Mouse (Mus musculus) stomach, embryonic 16.5 days (tissue): ENCODE measurements around the gene Pdzd3. TPM values are rescaled to one million over a fixed set of nuclear protein-coding genes. Genes with fewer than 3 reads are reported as not detected.
A peak's percentile ranks its signal among the peaks of the same experiment; 100 is the strongest.

ENCODE experiments used
- ATAC-seq: fragments of 200-750 bp; cut with Nextera tagmentation; 2 replicates; pipeline ENCODE4 v1.8.0; 2017; ENCODE audit warnings: moderate number of reproducible peaks, moderate TSS enrichment; ENCODE audit not compliant: insufficient read depth, low FRiP score
- H3K27ac ChIP-seq: fragments of 300-500 bp; sonication (generic); 2 replicates; pipeline ENCODE4 v1.5.1; 2014; ENCODE audit warnings: low read length
- H3K27me3 ChIP-seq: fragments of 300-500 bp; sonication (generic); 2 replicates; pipeline ENCODE4 v1.6.1; 2014; ENCODE audit warnings: low read length, control low read depth, mixed read lengths; ENCODE audit not compliant: control insufficient read depth, insufficient read depth
- H3K36me3 ChIP-seq: fragments of 300-500 bp; sonication (generic); 2 replicates; pipeline ENCODE4 v1.6.1; 2014; ENCODE audit warnings: low read length; ENCODE audit not compliant: control insufficient read depth, insufficient read depth
- H3K4me1 ChIP-seq: fragments of 300-500 bp; sonication (generic); 2 replicates; pipeline ENCODE4 v1.6.1; 2014; ENCODE audit warnings: low read length, control low read depth, mixed read lengths; ENCODE audit not compliant: control insufficient read depth, insufficient read depth
- H3K4me2 ChIP-seq: fragments of 300-500 bp; sonication (generic); 2 replicates; pipeline ENCODE4 v1.6.1; 2014; ENCODE audit warnings: low read depth, low read length, mixed read lengths
- H3K4me3 ChIP-seq: fragments of 300-500 bp; sonication (generic); replicated peaks from 2 replicates; pipeline ENCODE4 v1.5.1; 2014; ENCODE audit warnings: mild to moderate bottlenecking, low read length
- H3K9ac ChIP-seq: fragments of 300-500 bp; sonication (generic); 2 replicates; pipeline ENCODE4 v1.6.1; 2014; ENCODE audit warnings: low read length
- H3K9me3 ChIP-seq: fragments of 300-500 bp; sonication (generic); replicated peaks from 2 replicates; pipeline ENCODE4 v1.6.1; 2016; ENCODE audit warnings: low read length, control low read depth; ENCODE audit not compliant: control insufficient read depth
- WGBS: fragments of 180-500 bp; shearing (Covaris S2); extraction: QIAGEN DNeasy Blood & Tissue Kit; methylation state at CpG from one replicate; pipeline ENCODE4 v1.1.7; 2014; 5-methylcytosine and 5-hydroxymethylcytosine counted together
- polyA plus RNA-seq: library from polyadenylated mRNA; unstranded; fragments of >200 nt; fragmentation: Nextera tagmentation; extraction: Ambion mirVana; gene quantifications from 2 replicates; pipeline ENCODE4 v1.2.1, GENCODE M21; 2015

Pdzd3 gene
- polyA plus RNA-seq, 1 experiment from 2014 or later, result 2.4 TPM

- WGBS, result 78% methylated on average over 8 of the region's 8 CpGs
Observed at GRCm38 (mm10) chr9:44256213-44256612, 4.9 kb upstream of the Pdzd3 start.

GRCm38 (mm10) chr9:44255136-44255521, 3.9 kb upstream of the Pdzd3 start:
- Histone ChIP-seq H3K27me3 (no peaks in the 10 kb centered on the region), H3K4me1 (no peaks in the 10 kb centered on the region), H3K4me2 (no peak overlapping the region), H3K9ac (no peak overlapping the region), H3K36me3 (no peaks in the 10 kb centered on the region), H3K27ac (no peak overlapping the region), H3K9me3 (no peaks in the 10 kb centered on the region), H3K4me3 (no peak overlapping the region)
- WGBS, result 68% methylated on average over 6 of the region's 6 CpGs
- no peak for ATAC-seq

More at GRCm38 (mm10) chr9:44256213-44256612, 4.9 kb upstream of the Pdzd3 start:
- Histone ChIP-seq H3K4me1 (no peaks in the 10 kb centered on the region), H3K27me3 (no peaks in the 10 kb centered on the region), H3K4me3 (no peak overlapping the region), H3K4me2 (no peak overlapping the region), H3K36me3 (no peaks in the 10 kb centered on the region), H3K27ac (no peak overlapping the region), H3K9ac (no peak overlapping the region), H3K9me3 (no peaks in the 10 kb centered on the region)
- ATAC-seq, result no peak

GRCm38 (mm10) chr9:44254508-44255135, 3.4 kb upstream of the Pdzd3 start:
- Histone ChIP-seq H3K9me3 (no peaks in the 10 kb centered on the region), H3K9ac (no peak overlapping the region), H3K27ac (no peak overlapping the region), H3K27me3 (no peaks in the 10 kb centered on the region), H3K4me3 (no peak overlapping the region), H3K4me1 (no peaks in the 10 kb centered on the region), H3K36me3 (no peaks in the 10 kb centered on the region), H3K4me2 (no peak overlapping the region)
- no peak for ATAC-seq
- 19% methylated on average over 5 of the region's 5 CpGs for WGBS

- Histone ChIP-seq H3K27ac (no peak overlapping the region), H3K27me3 (no peaks in the 10 kb centered on the region), H3K9ac (no peak overlapping the region), H3K4me1 (no peaks in the 10 kb centered on the region), H3K4me2 (no peak overlapping the region), H3K36me3 (no peaks in the 10 kb centered on the region), H3K9me3 (no peaks in the 10 kb centered on the region), H3K4me3 (no peak overlapping the region)
- no peak for ATAC-seq
- 72% methylated on average over 6 of the region's 6 CpGs for WGBS
Observed at GRCm38 (mm10) chr9:44253441-44253840, 2.2 kb upstream of the Pdzd3 start.

DNA sequence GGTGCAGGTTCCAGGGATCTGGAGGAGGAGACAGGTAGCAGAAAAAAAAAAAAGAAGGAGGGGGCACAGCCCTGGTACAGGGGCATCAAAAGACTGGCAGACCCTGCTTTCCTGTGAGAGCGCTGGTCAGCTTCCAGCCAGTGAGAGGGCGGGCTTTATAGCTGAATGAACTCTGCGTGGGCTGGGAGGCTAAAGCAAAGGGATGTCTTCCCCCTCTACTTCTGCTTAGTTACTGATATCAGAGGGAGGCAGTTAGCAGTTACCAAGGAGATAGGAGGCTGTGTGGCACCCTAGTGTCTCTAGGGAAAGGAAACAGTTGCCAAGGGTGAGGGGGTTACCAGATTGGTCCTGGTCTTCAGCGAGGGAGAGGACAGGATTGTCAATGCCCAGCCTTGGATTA, 826 bp downstream of the Pdzd3 start:
- H3K9me3 ChIP-seq, result no peaks in the 10 kb centered on the region
- WGBS, result 63% methylated on average over 4 of the region's 4 CpGs
- no peak overlapping the region for H3K9ac ChIP-seq
- no peak overlapping the region for H3K27ac ChIP-seq
- no peak overlapping the region for H3K4me2 ChIP-seq
- H3K36me3 ChIP-seq, result no peaks in the 10 kb centered on the region
- H3K4me3 ChIP-seq, result no peak overlapping the region
- no peaks in the 10 kb centered on the region for H3K4me1 ChIP-seq
- ATAC-seq, result no peak
- H3K27me3 ChIP-seq, result no peaks in the 10 kb centered on the region

GRCm38 (mm10) chr9:44249181-44250146, 1.8 kb downstream of the Pdzd3 start:
- peak; percentile 81 for ATAC-seq
- Histone ChIP-seq H3K9me3 (no peaks in the 10 kb centered on the region), H3K36me3 (no peaks in the 10 kb centered on the region), H3K4me1 (no peaks in the 10 kb centered on the region), H3K27ac (no peak overlapping the region), H3K4me2 (peak overlapping the region; percentile 35; the same call in 1 of the 2 replicates), H3K4me3 (no peak overlapping the region), H3K27me3 (no peaks in the 10 kb centered on the region), H3K9ac (peak overlapping the region; percentile 54)
- 38% methylated on average over 26 of the region's 26 CpGs for WGBS

DNA sequence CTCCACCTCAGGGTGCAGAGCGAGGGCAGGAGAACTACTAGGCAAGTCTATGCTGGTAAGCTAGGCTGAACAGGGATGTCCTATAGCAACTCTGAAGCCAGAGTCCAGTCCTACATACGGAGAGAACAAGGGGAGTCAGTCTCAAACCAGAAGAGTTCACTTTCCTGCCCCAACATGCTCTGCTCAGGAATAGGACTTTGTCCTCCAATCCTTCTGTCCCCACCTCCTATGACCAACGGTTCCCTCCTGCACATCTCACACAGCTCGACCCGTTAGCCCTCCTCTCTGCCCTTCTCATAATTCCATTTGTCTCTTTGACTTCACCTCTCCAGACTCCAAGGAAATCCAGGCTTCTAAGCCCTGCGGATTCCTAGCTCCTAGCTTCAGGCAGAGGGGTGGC, 3.4 kb downstream of the Pdzd3 start:
- no peak for ATAC-seq

DNA sequence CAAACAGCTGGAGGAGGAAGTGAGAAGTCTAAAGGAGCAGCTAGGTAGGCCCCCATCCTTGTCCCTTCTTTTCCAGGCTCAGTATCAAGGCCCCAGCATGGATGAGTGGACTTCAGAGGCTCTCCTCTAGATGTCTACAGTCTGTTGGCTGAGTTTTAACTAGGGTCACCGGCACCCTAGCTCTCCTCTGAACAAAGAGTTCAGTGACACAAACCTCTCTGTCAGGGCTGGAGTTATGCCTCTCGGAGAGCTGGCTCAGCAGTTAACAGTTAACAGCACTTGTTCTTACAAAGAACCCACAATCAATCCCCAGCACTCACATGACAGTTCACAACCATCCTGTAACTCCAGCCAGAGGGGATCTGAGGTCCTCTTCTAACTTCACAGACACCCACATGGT, 7.7 kb downstream of the Pdzd3 start:
- H3K9ac ChIP-seq, result no peak overlapping the region
- H3K36me3 ChIP-seq, result no peaks in the 10 kb centered on the region
- H3K4me2 ChIP-seq, result no peak overlapping the region
- no peaks in the 10 kb centered on the region for H3K9me3 ChIP-seq
- ATAC-seq, result no peak
- H3K4me1 ChIP-seq, result peaks cover 5% of the 10 kb centered on the region; the same call in 1 of the 2 replicates
- 50% methylated on average over 2 of the region's 2 CpGs for WGBS
- H3K27ac ChIP-seq, result no peak overlapping the region
- no peaks in the 10 kb centered on the region for H3K27me3 ChIP-seq
- H3K4me3 ChIP-seq, result no peak overlapping the region

More for the DNA sequence above, 3.4 kb downstream of the Pdzd3 start:
- H3K9ac ChIP-seq, result no peak overlapping the region
- no peak overlapping the region for H3K4me2 ChIP-seq
- WGBS, result 73% methylated on average over 6 of the region's 6 CpGs
- H3K4me1 ChIP-seq, result no peaks in the 10 kb centered on the region
- H3K4me3 ChIP-seq, result no peak overlapping the region
- H3K9me3 ChIP-seq, result no peaks in the 10 kb centered on the region
- H3K27ac ChIP-seq, result no peak overlapping the region
- no peaks in the 10 kb centered on the region for H3K27me3 ChIP-seq
- no peaks in the 10 kb centered on the region for H3K36me3 ChIP-seq

- Histone ChIP-seq H3K4me2 (no peak overlapping the region), H3K27ac (no peak overlapping the region), H3K9me3 (no peaks in the 10 kb centered on the region), H3K4me1 (peaks cover 5% of the 10 kb centered on the region; the same call in 1 of the 2 replicates), H3K36me3 (no peaks in the 10 kb centered on the region), H3K27me3 (no peaks in the 10 kb centered on the region), H3K4me3 (no peak overlapping the region), H3K9ac (no peak overlapping the region)
- 63% methylated on average over 9 of the region's 9 CpGs for WGBS
- no peak for ATAC-seq
Observed at GRCm38 (mm10) chr9:44241418-44241817, 9.9 kb downstream of the Pdzd3 start.
